Mouse (Mus musculus): Measurements from ENCODE around the gene St7l.
A peak's percentile ranks its signal among the peaks of the same experiment; 100 is the strongest.

Gene St7l

DNA sequence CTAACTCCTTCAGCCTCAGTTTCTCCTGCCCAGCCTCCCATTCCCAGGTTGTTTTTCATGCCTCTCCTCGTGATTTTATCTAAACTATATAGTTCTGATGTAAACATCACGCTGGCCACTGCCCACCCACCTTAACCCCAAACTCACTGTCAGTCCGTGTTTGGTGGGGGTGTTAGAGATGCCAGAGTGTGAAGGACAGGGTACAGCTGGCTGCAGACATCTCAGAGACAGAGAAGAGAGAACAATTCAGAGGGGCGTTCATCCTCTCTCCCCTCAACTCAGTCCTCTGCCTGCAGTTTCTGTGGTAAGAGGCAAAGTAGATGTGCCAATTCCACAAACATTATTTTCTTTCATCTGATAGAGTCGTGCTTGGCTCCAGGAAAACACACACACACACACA lies 99.1 kb downstream of the St7l start:
- no peak for DNase-seq (ENCODE audit: low read depth, low spot score)

DNA sequence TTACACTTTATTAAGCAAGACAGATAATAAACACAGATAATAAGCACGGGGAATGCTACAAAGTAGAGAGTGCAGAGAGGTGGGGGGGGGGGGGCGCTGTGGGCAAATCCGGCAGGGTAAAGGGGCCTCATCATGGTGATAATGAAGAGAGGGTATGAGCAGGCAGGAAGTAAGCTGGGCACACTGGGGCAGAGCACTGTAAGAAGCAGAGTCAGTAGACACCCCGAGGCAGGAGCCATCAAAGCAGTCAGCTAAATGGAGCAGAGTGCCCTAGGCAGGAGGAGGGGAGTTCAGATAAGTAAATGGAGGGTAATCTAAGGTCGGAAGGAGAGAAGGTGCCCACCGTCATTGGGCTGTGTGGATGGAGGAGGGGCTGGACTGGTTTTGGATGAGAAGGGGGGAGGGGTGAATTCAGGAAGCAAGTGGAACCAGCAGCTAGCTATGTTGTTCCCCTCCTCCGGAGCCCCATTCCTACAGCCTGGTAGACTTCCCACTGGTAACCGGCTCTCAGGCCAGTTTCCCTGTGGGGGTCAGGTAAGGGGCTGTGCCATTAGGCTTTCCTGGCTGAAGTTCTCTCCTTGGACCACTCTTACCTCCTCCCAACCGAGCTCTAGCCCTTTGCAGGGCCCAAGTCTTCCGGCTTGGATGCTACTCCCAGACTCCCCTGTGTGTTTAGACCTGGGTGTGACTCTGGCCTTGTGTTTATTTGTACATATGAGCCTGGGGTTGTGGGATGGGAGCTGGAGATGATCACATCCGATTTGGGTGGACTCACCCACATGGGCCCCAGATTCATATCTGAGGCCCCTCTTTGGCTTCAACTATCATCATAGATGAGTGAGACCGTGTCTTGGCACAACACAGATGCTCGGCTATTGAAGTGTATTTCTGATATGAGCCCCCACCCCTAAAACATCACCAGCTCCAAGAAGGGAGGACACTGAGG lies 99.8 kb downstream of the St7l start:
- DNase-seq (ENCODE audit: low read depth, low spot score): no peak

DNA sequence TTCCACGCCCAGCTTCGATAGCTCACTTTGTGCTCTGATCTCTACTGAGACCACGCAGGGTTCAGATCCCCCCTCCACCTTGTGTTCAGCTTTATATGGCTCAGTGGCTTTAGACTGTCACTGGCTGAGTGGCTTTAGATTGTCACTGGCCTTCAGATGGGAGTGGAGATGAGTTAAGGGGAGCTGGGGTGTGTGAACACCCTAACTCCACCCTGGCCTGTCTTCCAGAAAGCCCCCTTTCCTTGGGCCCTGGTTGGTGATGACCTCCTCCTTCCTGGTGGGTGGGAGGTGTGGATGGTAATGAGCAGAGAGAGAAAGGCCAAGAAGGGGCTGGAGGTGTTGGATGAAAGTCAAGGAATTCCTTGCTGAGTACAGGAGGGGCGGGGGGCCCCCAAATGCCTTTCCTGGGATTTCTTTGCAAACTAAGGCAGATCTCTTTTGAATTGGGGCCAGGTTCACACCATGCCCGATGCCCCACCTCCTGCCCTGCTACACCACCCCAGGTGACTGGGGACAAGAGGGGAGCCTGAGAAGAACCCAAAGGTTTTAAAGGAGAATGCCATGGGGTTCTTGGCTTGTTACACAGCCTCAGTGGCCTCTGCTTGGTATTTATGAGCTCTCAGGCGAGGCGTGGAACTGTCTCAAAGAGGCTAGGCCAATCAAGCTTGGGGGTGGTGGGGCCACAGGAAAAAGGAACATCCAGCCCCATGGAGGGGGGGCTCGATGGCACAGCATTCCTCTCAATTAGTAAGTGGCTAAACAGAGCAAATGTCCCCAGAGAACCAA lies 101.5 kb downstream of the St7l start:
- no peak for DNase-seq (ENCODE audit: low read depth, low spot score)

- no peak for DNase-seq (ENCODE audit: low read depth, low spot score)
Measured at GRCm38 (mm10) chr3:104965991-104966554, 102.3 kb downstream of the St7l start.

GRCm38 (mm10) chr3:104967548-104968300 lies 103.9 kb downstream of the St7l start:
- peak; percentile 87 for DNase-seq (ENCODE audit: low read depth, low spot score)
